Mouse (Mus musculus): Measurements from ENCODE around the gene Awat2. TPM values are rescaled to one million over a fixed set of nuclear protein-coding genes. Genes with fewer than 3 reads are reported as not detected.

Gene Awat2
- polyA plus RNA-seq, 1 experiment, result 2.4 TPM

DNA sequence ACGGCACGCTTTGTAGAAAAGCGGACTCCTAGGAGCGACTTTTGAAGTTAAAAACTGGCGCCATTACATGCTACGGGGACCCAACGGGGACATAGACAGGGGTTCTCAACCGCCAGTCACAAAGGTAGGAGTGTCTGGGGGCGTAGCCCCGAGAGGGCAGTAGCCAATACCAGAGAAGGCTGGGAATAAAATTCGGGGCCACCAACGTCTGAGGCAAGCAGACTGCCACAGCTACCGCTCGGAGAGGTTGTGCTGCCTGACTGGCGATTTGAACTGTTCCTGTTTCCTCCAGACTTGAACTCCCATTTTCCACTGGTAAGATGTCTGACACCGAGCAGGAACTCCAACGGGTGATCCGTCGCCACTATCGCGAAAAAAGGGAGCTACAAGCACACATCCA, 13.8 kb downstream of the Awat2 start, which contains the start of gene Otud6a:
Gene Otud6a (plus strand): TSS at position 321 of the 400 bp plus-strand sequence.
- Histone ChIP-seq H3K27ac (ENCODE audit: control insufficient read depth, insufficient read depth, low read depth, low read length) (peak within 1 kb of the TSS; percentile 71), H3K4me3 (ENCODE audit: control insufficient read depth, low read depth, low read length) (peak within 1 kb of the TSS; percentile 90), H3K36me3 (ENCODE audit: control insufficient read depth, insufficient read depth, low read length) (no peaks in the 10 kb centered on the region), H3K27me3 (ENCODE audit: control insufficient read depth, insufficient read depth, low read length) (no peaks in the 10 kb centered on the region), H3K4me1 (ENCODE audit: control insufficient read depth, insufficient read depth, low read length) (no peaks in the 10 kb centered on the region)
- TF ChIP-seq POLR2A (IDR thresholded peaks at IDR 0.05; ENCODE audit: control insufficient read depth, low read depth, low read length) (peak; percentile 71; the same call in 1 of the 2 replicates), CTCF (IDR thresholded peaks at IDR 0.05; ENCODE audit: control insufficient read depth, insufficient read depth, insufficient replicate concordance, low read depth, low read length) (no peak)

DNA sequence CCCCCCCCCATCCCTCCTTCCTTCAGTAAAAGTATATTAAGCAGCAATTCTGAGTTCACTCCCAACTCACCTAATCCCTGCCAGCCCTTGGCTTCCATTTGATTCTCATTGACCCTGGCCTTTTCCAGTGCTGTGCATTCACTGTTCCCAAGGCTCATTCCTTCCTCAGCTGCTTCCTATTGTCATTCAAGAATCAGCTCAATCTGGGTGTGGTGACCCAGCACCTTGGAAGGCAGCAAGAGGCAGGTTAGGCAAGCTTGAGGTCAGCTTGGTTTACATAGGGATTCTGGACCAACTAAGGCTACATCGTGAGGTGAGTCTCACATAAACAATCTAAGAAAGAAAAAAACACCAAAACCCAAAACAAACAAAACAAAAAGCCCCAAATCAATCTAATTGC, 33.3 kb downstream of the Awat2 start:
- TF ChIP-seq CTCF (IDR thresholded peaks at IDR 0.05; ENCODE audit: control insufficient read depth, insufficient read depth, insufficient replicate concordance, low read depth, low read length), result no peak
- TF ChIP-seq POLR2A (IDR thresholded peaks at IDR 0.05; ENCODE audit: control insufficient read depth, low read depth, low read length), result no peak
- no peaks in the 10 kb centered on the region for H3K27me3 ChIP-seq (ENCODE audit: control insufficient read depth, insufficient read depth, low read length)
- H3K36me3 ChIP-seq (ENCODE audit: control insufficient read depth, insufficient read depth, low read length), result no peaks in the 10 kb centered on the region
- no peaks in the 10 kb centered on the region for H3K4me1 ChIP-seq (ENCODE audit: control insufficient read depth, insufficient read depth, low read length)
- H3K27ac ChIP-seq (ENCODE audit: control insufficient read depth, insufficient read depth, low read depth, low read length), result no peak overlapping the region
- H3K4me3 ChIP-seq (ENCODE audit: control insufficient read depth, low read depth, low read length), result no peak overlapping the region

GRCm38 (mm10) chrX:100401657-100402056, 40.9 kb downstream of the Awat2 start:
- Histone ChIP-seq H3K36me3 (ENCODE audit: control insufficient read depth, insufficient read depth, low read length) (no peaks in the 10 kb centered on the region), H3K4me3 (ENCODE audit: control insufficient read depth, low read depth, low read length) (no peak overlapping the region), H3K27ac (ENCODE audit: control insufficient read depth, insufficient read depth, low read depth, low read length) (no peak overlapping the region), H3K27me3 (ENCODE audit: control insufficient read depth, insufficient read depth, low read length) (no peaks in the 10 kb centered on the region), H3K4me1 (ENCODE audit: control insufficient read depth, insufficient read depth, low read length) (no peaks in the 10 kb centered on the region)
- no peak for TF ChIP-seq POLR2A (IDR thresholded peaks at IDR 0.05; ENCODE audit: control insufficient read depth, low read depth, low read length)
- TF ChIP-seq CTCF (IDR thresholded peaks at IDR 0.05; ENCODE audit: control insufficient read depth, insufficient read depth, insufficient replicate concordance, low read depth, low read length), result no peak

DNA sequence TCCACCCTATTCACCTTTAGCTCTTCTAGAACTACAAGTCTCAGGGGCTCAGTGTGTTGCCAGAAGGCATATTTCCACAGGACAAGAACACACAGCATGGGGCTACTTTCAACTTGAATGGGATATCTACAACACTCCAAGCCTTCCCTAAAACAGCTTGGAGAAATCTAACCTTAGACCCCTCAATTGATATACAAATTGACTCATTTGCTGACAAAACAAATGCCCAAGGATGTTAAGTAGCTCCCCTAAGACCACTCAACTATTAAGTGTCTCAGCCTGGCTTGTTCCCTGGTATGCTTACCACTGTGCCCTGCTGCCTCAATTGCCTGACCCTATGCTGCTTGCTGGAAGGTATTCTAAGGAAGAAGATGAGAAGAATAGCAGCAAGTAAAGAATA, 41.6 kb downstream of the Awat2 start:
- H3K36me3 ChIP-seq (ENCODE audit: control insufficient read depth, insufficient read depth, low read length), result no peaks in the 10 kb centered on the region
- no peaks in the 10 kb centered on the region for H3K27me3 ChIP-seq (ENCODE audit: control insufficient read depth, insufficient read depth, low read length)
- no peak overlapping the region for H3K27ac ChIP-seq (ENCODE audit: control insufficient read depth, insufficient read depth, low read depth, low read length)
- H3K4me3 ChIP-seq (ENCODE audit: control insufficient read depth, low read depth, low read length), result no peak overlapping the region
- TF ChIP-seq CTCF (IDR thresholded peaks at IDR 0.05; ENCODE audit: control insufficient read depth, insufficient read depth, insufficient replicate concordance, low read depth, low read length) (no peak), POLR2A (IDR thresholded peaks at IDR 0.05; ENCODE audit: control insufficient read depth, low read depth, low read length) (no peak)
- H3K4me1 ChIP-seq (ENCODE audit: control insufficient read depth, insufficient read depth, low read length), result no peaks in the 10 kb centered on the region

DNA sequence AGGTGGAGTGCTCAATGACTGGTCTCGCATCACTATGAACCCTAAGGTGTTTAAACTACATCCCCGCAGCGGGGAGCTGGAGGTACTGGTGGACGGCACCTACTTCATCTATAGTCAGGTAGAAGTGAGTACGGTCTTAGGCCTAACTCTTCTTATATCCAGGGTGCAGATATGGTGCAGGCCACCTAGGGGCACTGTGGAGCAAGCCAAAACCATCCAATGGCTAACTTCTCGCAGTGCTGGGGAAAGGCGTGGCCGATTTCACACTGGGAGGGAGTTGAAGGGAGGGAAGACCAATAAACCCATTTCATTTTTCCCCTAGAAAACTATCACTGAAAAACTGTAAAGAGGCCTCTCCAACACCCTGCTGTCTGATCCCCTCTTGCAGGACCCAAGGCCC, 47.5 kb downstream of the Awat2 start:
- Histone ChIP-seq H3K36me3 (ENCODE audit: control insufficient read depth, insufficient read depth, low read length) (no peaks in the 10 kb centered on the region), H3K27ac (ENCODE audit: control insufficient read depth, insufficient read depth, low read depth, low read length) (no peak overlapping the region), H3K4me1 (ENCODE audit: control insufficient read depth, insufficient read depth, low read length) (no peaks in the 10 kb centered on the region), H3K27me3 (ENCODE audit: control insufficient read depth, insufficient read depth, low read length) (no peaks in the 10 kb centered on the region), H3K4me3 (ENCODE audit: control insufficient read depth, low read depth, low read length) (no peak overlapping the region)
- TF ChIP-seq CTCF (IDR thresholded peaks at IDR 0.05; ENCODE audit: control insufficient read depth, insufficient read depth, insufficient replicate concordance, low read depth, low read length) (peak; percentile 35; the same call in 1 of the 2 replicates), POLR2A (IDR thresholded peaks at IDR 0.05; ENCODE audit: control insufficient read depth, low read depth, low read length) (no peak)

DNA sequence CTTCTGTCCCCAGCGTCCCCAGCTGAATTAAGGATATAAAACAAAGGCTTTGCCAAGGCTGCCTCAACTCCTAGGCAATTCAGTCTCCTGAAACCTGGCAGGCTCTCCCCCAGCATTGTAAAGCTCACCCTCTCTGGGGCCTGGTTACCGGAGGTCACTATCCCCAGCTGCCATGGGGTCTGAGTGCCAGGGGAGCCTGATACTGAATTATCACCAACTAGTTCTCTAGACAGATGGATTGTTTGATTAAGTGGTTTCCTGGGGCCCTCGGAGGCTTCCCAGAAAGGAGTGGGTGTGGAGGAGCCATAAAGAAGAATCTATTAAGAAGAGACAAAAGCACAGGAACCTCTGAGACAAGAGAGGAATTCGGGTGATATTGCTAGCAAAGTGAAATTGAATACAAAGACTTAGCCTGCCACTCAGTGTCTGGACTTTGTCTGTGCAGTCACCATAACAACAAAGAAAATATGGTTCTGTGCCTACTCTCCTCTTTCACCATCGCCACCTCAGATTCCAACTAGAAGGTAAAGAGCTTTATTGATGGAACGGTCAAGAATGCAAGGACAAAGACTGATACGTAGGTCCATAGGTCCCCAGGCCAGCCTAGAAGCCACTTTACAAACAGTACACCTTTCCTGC, 48.2 kb downstream of the Awat2 start:
- TF ChIP-seq POLR2A (IDR thresholded peaks at IDR 0.05; ENCODE audit: control insufficient read depth, low read depth, low read length), result no peak
- TF ChIP-seq CTCF (IDR thresholded peaks at IDR 0.05; ENCODE audit: control insufficient read depth, insufficient read depth, insufficient replicate concordance, low read depth, low read length), result no peak
- no peaks in the 10 kb centered on the region for H3K36me3 ChIP-seq (ENCODE audit: control insufficient read depth, insufficient read depth, low read length)
- H3K27ac ChIP-seq (ENCODE audit: control insufficient read depth, insufficient read depth, low read depth, low read length), result no peak overlapping the region
- H3K27me3 ChIP-seq (ENCODE audit: control insufficient read depth, insufficient read depth, low read length), result no peaks in the 10 kb centered on the region
- H3K4me1 ChIP-seq (ENCODE audit: control insufficient read depth, insufficient read depth, low read length), result no peaks in the 10 kb centered on the region
- H3K4me3 ChIP-seq (ENCODE audit: control insufficient read depth, low read depth, low read length), result no peak overlapping the region

GRCm38 (mm10) chrX:100392304-100392703, 50.2 kb downstream of the Awat2 start:
- no peaks in the 10 kb centered on the region for H3K36me3 ChIP-seq (ENCODE audit: control insufficient read depth, insufficient read depth, low read length)
- no peaks in the 10 kb centered on the region for H3K4me1 ChIP-seq (ENCODE audit: control insufficient read depth, insufficient read depth, low read length)
- no peak overlapping the region for H3K27ac ChIP-seq (ENCODE audit: control insufficient read depth, insufficient read depth, low read depth, low read length)
- H3K27me3 ChIP-seq (ENCODE audit: control insufficient read depth, insufficient read depth, low read length), result no peaks in the 10 kb centered on the region
- TF ChIP-seq POLR2A (IDR thresholded peaks at IDR 0.05; ENCODE audit: control insufficient read depth, low read depth, low read length) (no peak), CTCF (IDR thresholded peaks at IDR 0.05; ENCODE audit: control insufficient read depth, insufficient read depth, insufficient replicate concordance, low read depth, low read length) (no peak)
- no peak overlapping the region for H3K4me3 ChIP-seq (ENCODE audit: control insufficient read depth, low read depth, low read length)
